Mouse (Mus musculus) lung, postnatal 0 days (tissue): Measurements from ENCODE around the gene Pnmt. TPM values are rescaled to one million over a fixed set of nuclear protein-coding genes. Genes with fewer than 3 reads are reported as not detected.

ENCODE experiments used
- ATAC-seq: fragments of 200-750 bp; cut with Nextera tagmentation; 2 replicates; pipeline ENCODE4 v1.8.0; 2017; ENCODE audit warnings: moderate library complexity
- DNase-seq: peaks from one replicate; pipeline ENCODE4 v3.0.0-alpha.2; 2016; ENCODE audit warnings: low spot score
- H3K27ac ChIP-seq: fragments of 300-500 bp; sonication (generic); 2 replicates; pipeline ENCODE4 v1.5.1; 2014; ENCODE audit warnings: antibody characterized with exemption, mild to moderate bottlenecking, low read length, mixed read lengths
- H3K27me3 ChIP-seq: fragments of 300-500 bp; sonication (generic); replicated peaks from 2 replicates; pipeline ENCODE4 v1.6.1; 2014; ENCODE audit warnings: low read length, mixed read lengths; ENCODE audit not compliant: insufficient read depth
- H3K36me3 ChIP-seq: fragments of 300-500 bp; sonication (generic); 2 replicates; pipeline ENCODE4 v1.6.1; 2014; ENCODE audit warnings: low read length, mixed read lengths; ENCODE audit not compliant: insufficient read depth
- H3K4me1 ChIP-seq: fragments of 300-500 bp; sonication (generic); 2 replicates; pipeline ENCODE4 v1.6.1; 2014; ENCODE audit warnings: antibody characterized with exemption, low read depth, low read length, mixed read lengths; ENCODE audit not compliant: insufficient read depth
- H3K4me2 ChIP-seq: fragments of 300-500 bp; sonication (generic); replicated peaks from 2 replicates; pipeline ENCODE4 v1.6.1; 2014; ENCODE audit warnings: low read depth, mild to moderate bottlenecking, low read length, moderate library complexity, mixed read lengths
- H3K4me3 ChIP-seq: fragments of 300-500 bp; sonication (generic); 2 replicates; pipeline ENCODE4 v1.5.1; 2014; ENCODE audit warnings: low read depth, low read length
- H3K9ac ChIP-seq: fragments of 300-500 bp; sonication (generic); replicated peaks from 2 replicates; pipeline ENCODE4 v1.6.1; 2014; ENCODE audit warnings: low read depth, mild to moderate bottlenecking
- H3K9me3 ChIP-seq: fragments of 300-500 bp; sonication (generic); 2 replicates; pipeline ENCODE4 v1.6.1; 2016; ENCODE audit warnings: low read length, mixed read lengths
- CTCF ChIP-seq: IDR thresholded peaks from 2 replicates; pipeline ENCODE4 v1.5.1; 2016; ENCODE audit warnings: antibody characterized with exemption, mild to moderate bottlenecking
- EP300 ChIP-seq: IDR thresholded peaks from 2 replicates; pipeline ENCODE4 v1.6.1; 2016; ENCODE audit warnings: antibody characterized with exemption, mild to moderate bottlenecking, control low read depth
- WGBS: fragments of 180-500 bp; shearing (Covaris S2); extraction: QIAGEN DNeasy Blood & Tissue Kit; methylation state at CpG from one replicate; pipeline ENCODE4 v1.1.7; 2014; 5-methylcytosine and 5-hydroxymethylcytosine counted together
- polyA plus RNA-seq: library from polyadenylated mRNA; unstranded; fragments of >200 nt; fragmentation: Nextera tagmentation; extraction: Ambion mirVana; gene quantifications from 2 replicates; pipeline ENCODE4 v1.2.1, GENCODE M21; 2015

Pnmt gene
- polyA plus RNA-seq, 1 experiment from 2014 or later: not detected

GRCm38 (mm10) chr11:98342000-98342945, 44.0 kb upstream of the Pnmt start:
- Histone ChIP-seq H3K9me3 (no peaks in the 10 kb centered on the region), H3K27me3 (peaks cover 29% of the 10 kb centered on the region), H3K4me2 (peak overlapping the region; percentile 57), H3K4me1 (peaks cover 6% of the 10 kb centered on the region; the same call in 1 of the 2 replicates), H3K4me3 (peak overlapping the region; percentile 21), H3K36me3 (no peaks in the 10 kb centered on the region), H3K27ac (no peak overlapping the region), H3K9ac (no peak overlapping the region)
- ATAC-seq (peak; percentile 59), DNase-seq (peak; percentile 87)
- TF ChIP-seq CTCF: peak; percentile 100
- no peak for TF ChIP-seq EP300
- 2% methylated on average over 29 of the region's 29 CpGs for WGBS

- H3K36me3 ChIP-seq: no peaks in the 10 kb centered on the region
- WGBS: 2% methylated on average over 14 of the region's 14 CpGs
- H3K9me3 ChIP-seq: no peaks in the 10 kb centered on the region
- H3K9ac ChIP-seq: no peak overlapping the region
- H3K4me2 ChIP-seq: peak overlapping the region; percentile 29; the same call in 1 of the 2 replicates
- peaks cover 5% of the 10 kb centered on the region; the same call in 1 of the 2 replicates for H3K4me1 ChIP-seq
- no peak overlapping the region for H3K4me3 ChIP-seq
- peak; percentile 71 for DNase-seq
- peaks cover 18% of the 10 kb centered on the region for H3K27me3 ChIP-seq
- no peak overlapping the region for H3K27ac ChIP-seq
- no peak for ATAC-seq
- TF ChIP-seq EP300: no peak
- TF ChIP-seq CTCF: peak; percentile 87
Measured at GRCm38 (mm10) chr11:98345253-98345652, 41.0 kb upstream of the Pnmt start.

GRCm38 (mm10) chr11:98346168-98346567, 40.1 kb upstream of the Pnmt start:
- H3K9ac ChIP-seq: no peak overlapping the region
- H3K27me3 ChIP-seq: peaks cover 17% of the 10 kb centered on the region
- H3K4me3 ChIP-seq: no peak overlapping the region
- WGBS: 15% methylated on average over 9 of the region's 9 CpGs
- ATAC-seq (no peak), DNase-seq (no peak)
- no peak overlapping the region for H3K4me2 ChIP-seq
- TF ChIP-seq CTCF: no peak
- TF ChIP-seq EP300: no peak
- H3K36me3 ChIP-seq: no peaks in the 10 kb centered on the region
- H3K9me3 ChIP-seq: no peaks in the 10 kb centered on the region
- H3K27ac ChIP-seq: no peak overlapping the region
- peaks cover 5% of the 10 kb centered on the region; the same call in 1 of the 2 replicates for H3K4me1 ChIP-seq

- DNase-seq: no peak
- TF ChIP-seq EP300: no peak
- TF ChIP-seq CTCF: no peak
- H3K27ac ChIP-seq: no peak overlapping the region
- 2% methylated on average over 9 of the region's 12 CpGs for WGBS
- H3K9me3 ChIP-seq: no peaks in the 10 kb centered on the region
- no peak overlapping the region for H3K9ac ChIP-seq
- ATAC-seq: peak; percentile 46
- peak overlapping the region; percentile 86; the same call in 1 of the 2 replicates for H3K4me2 ChIP-seq
- H3K4me1 ChIP-seq: peaks cover 5% of the 10 kb centered on the region; the same call in 1 of the 2 replicates
- peaks cover 12% of the 10 kb centered on the region for H3K27me3 ChIP-seq
- no peaks in the 10 kb centered on the region for H3K36me3 ChIP-seq
- H3K4me3 ChIP-seq: no peak overlapping the region
Measured at GRCm38 (mm10) chr11:98347385-98348082, 38.7 kb upstream of the Pnmt start.

- H3K27me3 ChIP-seq: peaks cover 12% of the 10 kb centered on the region
- ATAC-seq: peak; percentile 18
Measured at GRCm38 (mm10) chr11:98348083-98348961, 37.9 kb upstream of the Pnmt start, which contains the start of gene Ppp1r1b. Ppp1r1b (plus strand) TSS chr11:98348404.

More at GRCm38 (mm10) chr11:98348083-98348961, 37.9 kb upstream of the Pnmt start, which contains the start of gene Ppp1r1b:
- under 1% methylated on average over 50 of the region's 55 CpGs for WGBS
- H3K27ac ChIP-seq: no peak within 1 kb of the TSS
- H3K9ac ChIP-seq: no peak within 1 kb of the TSS; the same call in 1 of the 2 replicates
- H3K4me1 ChIP-seq: peaks cover 5% of the 10 kb centered on the region; the same call in 1 of the 2 replicates
- no peaks in the 10 kb centered on the region for H3K9me3 ChIP-seq
- H3K4me2 ChIP-seq: peak within 1 kb of the TSS; percentile 86
- TF ChIP-seq EP300 (no peak), CTCF (no peak)
- no peaks in the 10 kb centered on the region for H3K36me3 ChIP-seq
- H3K4me3 ChIP-seq: peak within 1 kb of the TSS; percentile 50
- DNase-seq: peak; percentile 31
